Mouse (Mus musculus) hindbrain, embryonic 15.5 days (tissue): Measurements from ENCODE around the gene Spesp1. TPM values are rescaled to one million over a fixed set of nuclear protein-coding genes. Genes with fewer than 3 reads are reported as not detected.

Experiments
- microRNA-seq: library from miRNA; unstranded; fragments of <30 nt; microRNA quantifications from one replicate; pipeline ENCODE4, GENCODE M21; 2016
- polyA plus RNA-seq: library from polyadenylated mRNA; unstranded; fragments of >200 nt; fragmentation: Nextera tagmentation; extraction: Ambion mirVana; gene quantifications from 2 replicates; pipeline ENCODE4 v1.2.1, GENCODE M21; 2015

Spesp1 gene
- polyA plus RNA-seq, 1 experiment from 2014 or later: not detected

Small RNA genes lying within 50 kb of the gene (microRNA-seq; reads per million reads assigned to microRNA genes)
- not detected for gene Gm25603

Other genes starting within 250 kb of the Spesp1 start
- 18.9 and 23.0 TPM in 2 replicates for gene Glce, start 159.6 kb downstream of the Spesp1 start, polyA plus RNA-seq
- 117 and 138 TPM in 2 replicates for gene Anp32a, start 59.1 kb upstream of the Spesp1 start, polyA plus RNA-seq